Mouse (Mus musculus) retina, embryonic 14.5 days (tissue): ENCODE data around the gene Tmem102.

ENCODE experiments used
- DNase-seq: peaks from one replicate; pipeline ENCODE4 v3.0.0-alpha.2; 2015; ENCODE audit warnings: low spot score

Tmem102 gene

DNA sequence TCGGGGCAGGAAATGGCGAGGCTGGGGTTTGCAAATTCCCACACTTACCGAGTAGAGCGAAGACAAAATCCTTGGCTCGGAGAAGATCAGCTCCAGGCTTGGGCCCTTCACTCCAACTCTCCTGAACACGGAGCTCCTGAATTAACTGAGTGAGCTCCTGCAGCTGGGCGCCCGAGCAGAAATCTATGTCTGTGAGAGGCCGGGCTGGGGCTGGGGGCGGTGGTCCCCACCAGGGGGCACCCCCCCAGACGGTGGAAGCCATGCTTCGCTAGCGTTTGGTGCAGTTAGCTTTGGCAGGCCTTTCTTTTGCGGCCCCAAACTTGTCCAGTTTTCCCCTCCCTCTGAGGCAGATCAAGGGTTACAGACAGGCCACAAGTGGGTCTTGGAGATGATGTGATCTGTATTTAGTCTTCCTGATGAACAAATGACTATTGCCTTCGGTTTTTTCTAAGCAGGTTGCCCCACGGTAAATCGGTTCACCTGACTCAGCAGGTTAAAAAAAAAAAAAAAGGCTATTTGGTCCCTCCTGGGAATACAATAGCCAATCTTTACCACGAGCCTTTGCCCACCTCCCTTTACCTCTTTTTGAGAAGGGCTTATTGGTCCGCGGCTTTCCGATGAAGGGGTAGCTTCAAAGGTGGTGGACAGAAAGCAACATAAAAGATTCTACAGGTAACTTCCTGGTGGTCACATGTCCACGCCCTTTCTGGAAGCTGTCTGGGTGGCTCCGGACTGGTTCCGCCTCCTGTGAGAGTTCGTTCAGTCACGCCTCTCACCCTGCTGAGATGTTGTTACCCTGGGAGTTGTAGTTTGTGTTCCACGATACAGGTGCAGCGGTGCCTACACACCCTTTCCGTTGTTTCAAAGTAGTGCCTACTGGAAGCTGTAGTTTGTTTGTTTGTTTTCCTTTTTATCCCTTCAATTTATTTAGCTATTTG lies at the start of gene Tmem102:
Tmem102 (minus strand) TSS at position 653 of the 938 bp plus-strand sequence.
- no peak for DNase-seq

DNA sequence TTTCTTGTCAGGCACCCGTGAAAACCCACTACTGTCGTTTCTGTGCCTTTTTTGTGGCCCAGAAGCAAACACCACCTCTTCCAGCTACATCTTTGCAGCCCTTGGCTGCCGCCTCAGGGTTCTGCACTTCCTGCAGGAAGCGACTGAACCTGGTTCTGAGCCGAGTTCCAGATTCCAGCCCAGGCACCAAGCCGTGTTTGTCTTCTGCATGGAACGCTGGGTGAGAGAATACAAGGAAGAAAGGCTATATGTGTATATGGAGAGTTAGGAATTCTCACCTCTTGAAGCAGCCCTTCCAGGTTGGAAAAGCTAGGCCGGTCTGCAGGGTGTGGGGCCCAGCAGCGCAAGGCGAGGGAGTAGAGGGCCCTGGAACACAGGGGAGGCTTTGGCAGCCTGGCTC lies 49.3 kb upstream of the Tmem102 start:
- no peak for DNase-seq

DNA sequence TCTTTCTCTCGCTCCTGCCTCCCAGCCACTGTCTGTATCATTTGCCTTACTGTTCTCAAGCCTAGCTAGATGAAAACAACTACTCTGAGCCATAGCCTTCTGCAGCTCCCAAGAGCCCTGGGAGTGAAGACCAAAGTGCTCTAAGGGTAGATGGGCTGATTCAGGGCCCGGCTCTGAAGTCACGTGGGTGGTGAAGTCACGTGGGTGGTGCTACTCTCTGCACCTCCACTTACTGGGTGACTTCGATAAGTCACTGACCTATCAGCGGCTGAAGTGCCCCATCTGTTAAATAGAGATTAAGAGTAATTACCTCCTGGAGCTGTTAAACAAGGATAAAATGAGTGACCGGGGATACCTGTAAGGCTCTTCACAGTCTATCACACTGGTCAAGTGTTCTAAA lies 48.6 kb upstream of the Tmem102 start:
- DNase-seq, result no peak

DNA sequence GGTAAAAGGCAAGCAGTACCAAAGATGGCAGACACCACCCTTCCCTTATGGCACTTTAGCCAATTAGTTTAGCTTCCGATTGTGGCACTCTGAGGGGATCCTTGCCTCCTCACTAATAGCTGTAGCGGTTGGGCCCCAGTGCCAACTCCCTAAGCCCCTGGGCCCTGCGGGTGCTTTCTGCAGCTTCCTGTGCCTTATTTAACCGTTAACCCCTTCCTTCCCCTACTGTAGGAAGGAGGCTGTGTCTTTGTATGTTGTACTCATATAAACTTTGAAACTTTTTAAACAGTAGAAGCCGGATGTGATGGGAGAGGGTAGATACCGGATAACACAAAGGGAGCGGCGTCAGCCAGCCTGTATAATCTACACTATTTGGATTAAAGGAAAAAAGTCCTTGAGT lies 45.3 kb upstream of the Tmem102 start:
- DNase-seq, result no peak

DNA sequence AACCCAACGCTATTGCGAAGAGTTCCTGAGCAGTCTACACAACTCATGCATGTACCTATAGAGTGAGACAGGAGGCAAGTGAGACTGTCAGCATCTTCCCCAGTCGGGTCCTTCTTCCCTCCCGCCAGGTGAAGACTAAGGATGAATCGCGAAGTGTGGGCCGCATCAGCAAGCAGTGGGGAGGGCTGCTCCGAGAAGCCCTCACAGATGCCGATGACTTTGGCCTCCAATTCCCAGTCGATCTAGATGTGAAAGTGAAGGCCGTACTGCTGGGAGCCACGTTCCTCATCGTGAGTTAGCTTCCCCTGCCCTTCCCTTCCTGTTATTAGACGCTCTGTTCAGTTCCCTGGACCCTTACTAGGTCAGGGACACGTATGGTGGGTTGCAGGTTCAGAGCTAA lies 44.5 kb upstream of the Tmem102 start:
- DNase-seq, result no peak

DNA sequence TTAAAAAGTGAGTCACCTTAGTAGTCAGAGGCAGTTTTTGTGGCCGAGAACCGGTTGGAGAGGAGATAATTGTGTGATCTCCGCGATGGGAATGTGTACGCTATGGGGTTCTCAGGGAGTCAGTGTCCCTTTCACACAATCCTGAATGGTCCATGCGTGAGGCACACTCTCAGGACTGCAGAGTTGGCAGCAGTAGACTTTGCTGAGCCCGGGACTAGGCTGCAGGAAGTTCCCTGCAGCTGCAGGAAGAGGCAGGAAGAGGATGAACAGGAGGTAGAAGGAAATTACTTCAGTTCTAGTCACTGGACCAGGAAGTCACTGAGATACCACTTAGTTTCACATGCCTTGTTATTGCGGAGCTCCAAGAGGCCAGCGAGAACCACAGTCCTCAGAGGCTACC lies 43.7 kb upstream of the Tmem102 start:
- no peak for DNase-seq

DNA sequence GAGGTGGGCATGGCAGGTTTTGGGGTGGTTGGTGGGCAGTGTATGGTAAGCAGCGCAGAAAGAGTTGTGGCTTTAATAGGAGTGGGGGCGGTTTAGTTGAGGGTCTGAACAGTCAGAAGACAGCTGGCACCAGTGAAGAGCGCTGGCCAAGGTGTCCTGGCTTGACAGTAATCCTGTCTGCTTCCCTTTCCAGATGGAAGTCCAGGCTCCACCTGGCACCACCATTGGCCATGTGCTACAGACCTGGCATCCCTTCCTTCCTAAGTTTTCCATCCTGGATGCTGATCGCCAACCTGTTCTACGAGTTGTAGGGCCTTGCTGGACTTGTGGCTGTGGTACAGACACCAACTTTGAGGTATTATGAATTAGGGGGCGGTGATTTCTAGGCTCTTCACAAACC lies 42.6 kb upstream of the Tmem102 start:
- DNase-seq, result no peak

DNA sequence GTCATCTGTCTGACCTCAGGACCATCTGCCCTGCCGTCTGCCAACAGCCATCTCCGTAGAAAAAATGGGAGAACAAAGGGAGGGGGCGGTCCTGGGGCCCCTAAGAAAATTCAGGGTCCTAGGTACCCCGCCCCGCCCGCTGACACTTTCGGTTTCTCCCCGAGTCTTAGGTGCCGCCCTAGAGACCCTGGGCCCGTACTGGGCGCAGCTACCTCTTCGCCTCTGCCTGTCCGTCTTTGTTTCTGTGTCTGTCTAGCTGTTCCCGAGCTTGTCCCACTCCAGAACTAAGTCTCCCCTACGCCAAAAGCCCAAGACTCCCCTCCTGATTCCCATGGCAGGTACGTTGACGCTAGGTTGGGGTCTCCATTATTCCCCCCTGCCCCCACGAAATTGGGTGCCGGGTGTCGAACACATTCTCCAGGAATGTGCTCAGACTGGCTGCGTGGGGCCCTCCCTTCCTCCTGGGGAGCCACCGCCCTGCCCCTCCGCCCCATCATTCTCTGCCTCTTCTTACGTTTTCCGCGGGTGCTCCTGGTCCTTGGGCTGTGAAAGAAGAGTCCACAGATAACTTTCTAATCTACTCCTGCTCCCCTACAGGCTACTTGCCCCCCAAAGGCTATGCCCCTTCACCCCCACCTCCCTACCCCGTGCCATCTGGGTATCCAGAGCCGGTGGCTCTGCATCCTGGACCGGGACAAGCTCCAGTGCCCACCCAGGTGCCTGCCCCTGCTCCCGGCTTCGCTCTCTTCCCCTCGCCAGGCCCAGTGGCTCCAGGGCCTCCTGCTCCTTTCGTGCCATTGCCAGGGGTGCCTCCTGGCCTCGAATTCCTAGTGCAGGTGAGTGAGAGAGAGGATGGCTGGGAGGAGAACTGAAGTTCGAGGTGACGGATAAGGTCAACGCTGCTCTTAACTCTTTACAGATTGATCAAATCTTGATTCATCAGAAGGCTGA lies 41.6 kb upstream of the Tmem102 start:
- no peak for DNase-seq

DNA sequence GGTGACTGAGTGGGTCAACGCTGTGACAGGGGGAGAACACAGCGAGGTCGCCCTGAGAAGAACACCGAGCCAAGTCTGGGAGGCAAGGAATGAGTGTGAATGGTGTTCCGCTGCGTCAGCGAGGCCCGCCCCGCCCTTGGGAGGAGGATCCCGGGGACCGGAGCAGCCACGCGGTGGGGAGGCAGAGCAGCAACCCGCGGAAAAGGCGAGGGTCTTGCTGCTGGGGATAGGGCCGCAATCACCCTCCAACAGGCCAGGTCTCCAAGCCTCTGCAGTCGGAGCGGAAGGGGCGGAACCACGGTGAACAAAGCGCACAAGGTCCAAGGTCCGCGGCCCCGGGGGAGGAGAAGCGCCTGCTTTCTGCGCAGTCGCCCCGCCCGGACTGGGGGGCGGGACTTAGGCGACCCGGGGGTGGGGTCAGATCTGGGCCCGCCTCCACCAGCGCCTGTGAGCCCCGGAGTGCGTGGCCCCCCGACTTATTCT lies 40.8 kb upstream of the Tmem102 start, which contains the start of gene Plscr3:
Plscr3 (plus strand) TSS at position 179 of the 483 bp plus-strand sequence.
- DNase-seq, result peak; percentile 95

DNA sequence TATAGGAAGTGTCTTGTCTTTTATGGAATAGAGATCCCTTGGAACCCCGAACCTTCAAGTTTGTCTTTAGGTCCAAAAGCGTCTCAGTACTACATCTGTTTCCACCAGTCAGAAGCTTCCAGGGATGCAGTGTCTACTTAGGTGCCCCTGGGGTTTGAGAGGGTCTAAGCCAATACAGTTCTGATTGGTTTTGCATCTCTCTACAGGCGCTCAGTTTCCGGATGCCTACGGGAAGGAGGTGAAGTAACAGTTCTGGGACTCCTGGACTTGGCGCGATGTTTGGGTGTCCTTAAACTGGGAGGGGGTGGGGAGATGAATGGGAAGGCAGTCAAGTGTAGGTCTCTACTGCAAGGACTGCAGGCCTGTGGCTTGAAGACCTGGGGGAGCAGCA lies 33.3 kb upstream of the Tmem102 start:
- no peak for DNase-seq

DNA sequence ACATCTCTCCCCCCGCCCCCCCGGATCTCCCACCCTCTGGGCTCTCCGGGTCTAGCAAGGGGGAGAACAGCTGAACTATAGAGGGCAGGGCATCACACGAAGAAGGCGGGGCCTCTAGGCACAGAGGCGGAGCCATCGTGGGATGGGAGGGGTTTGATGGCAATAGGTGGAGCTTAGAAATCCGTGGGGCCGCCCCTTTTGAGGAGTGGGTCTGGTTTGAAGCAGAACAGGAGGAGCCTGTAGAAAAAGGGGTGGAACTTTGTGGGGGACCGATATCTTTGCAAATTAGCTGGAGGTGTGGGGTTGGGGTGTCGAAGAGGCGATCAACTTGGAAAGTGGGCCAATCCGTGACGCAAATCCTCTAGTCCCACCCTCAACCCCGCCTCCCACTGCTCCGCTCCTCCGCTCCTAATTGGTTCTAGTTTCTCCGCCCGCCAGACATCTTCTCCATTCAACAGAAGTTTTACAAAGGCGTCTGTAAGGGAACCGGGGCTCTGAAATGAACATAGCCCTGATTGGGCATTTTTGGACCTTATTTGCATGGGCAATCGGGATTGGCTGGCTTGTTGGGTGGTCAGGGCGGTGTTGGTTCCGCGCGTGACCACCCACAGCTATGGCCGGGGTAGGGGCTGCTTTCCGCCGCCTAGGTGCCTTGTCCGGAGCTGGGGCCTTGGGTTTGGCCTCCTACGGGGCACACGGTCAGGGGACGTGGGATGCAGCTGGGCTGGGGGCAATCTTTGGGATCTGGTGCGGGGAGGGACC lies 32.7 kb upstream of the Tmem102 start, which contains the start of gene Tmem256:
Tmem256 (plus strand) TSS at position 563 of the 762 bp plus-strand sequence.
- peak; percentile 98 for DNase-seq

DNA sequence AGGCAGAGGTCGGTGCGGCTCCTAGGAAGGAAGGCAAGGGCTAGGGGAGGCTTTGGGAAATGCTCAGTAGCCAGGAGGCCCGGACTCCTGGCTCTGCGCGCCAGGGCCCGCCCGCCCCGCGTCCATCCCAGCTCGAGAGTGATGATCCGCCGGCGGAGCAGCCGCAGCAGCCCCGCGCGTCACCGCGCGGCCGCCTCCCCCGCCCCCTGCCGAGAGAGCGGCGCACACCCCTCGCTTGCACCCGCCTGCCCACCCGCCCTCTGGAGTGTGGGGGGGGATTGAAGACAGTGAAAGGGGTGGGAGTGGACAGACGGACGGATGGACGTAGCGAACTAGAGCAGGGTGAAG lies 32.2 kb upstream of the Tmem102 start, which contains the start of gene Nlgn2:
Nlgn2 (minus strand) TSS at position 181 of the 348 bp plus-strand sequence.
- no peak for DNase-seq

DNA sequence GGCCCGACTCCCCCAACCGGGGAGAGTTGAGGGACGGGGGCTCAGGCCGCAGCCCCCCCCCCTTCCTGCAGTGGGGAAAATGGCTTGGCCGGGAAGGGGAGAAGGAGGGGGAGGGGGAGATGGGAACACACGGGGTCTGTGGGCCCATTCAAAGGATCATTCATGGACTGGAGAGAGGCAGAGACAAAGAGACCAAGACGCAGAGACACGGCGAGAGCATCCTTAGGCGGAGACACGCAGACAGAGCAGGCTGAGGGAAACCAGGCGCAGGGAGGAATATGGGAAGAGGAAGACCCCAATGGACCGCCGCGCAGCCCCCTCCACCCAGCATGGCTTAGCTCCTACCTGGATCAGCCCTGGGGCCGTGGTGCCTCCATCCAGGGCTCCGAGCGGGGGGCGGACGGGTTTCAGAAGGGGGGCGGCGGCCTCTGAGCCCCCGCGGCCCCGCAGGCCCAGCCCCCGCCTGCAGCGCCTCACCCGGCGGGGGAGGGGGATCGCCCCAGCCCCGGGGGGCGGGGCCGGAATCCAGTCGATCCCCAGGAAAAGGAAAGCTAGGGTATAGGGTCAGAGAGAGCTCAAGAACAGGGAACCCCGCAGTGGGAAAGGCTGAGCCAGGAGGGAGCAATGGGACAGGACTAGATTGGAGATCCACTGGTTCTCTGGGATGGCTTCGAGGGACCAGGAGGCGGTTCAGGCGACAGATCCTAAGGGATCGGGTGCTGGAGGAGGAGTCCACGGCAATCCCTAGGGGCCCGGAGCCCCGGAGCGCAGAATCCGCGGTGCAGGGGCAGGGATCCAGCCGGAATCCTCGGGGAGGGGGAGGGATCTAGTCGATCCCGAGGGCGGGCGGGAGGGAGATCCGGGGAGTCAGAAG lies 31.5 kb upstream of the Tmem102 start:
- DNase-seq, result peak; percentile 45

DNA sequence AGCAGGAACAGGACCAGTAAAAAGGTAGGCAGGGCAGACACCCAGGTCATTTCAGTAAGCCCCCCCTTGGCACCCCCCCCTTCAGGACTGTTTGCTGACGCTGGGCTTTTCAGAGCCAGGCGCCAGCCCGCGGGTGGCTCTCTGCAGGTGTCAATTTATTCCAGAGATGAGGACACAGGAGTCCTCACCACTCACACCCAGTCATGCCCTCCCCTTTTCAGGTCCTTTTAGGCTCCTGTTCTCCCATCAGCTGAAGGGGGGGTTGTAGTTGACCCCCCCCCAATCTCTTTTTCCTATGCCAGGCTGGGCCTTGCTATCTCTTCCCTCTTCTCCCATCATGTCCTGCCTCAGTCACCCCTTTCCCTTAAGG lies 30.5 kb upstream of the Tmem102 start:
- DNase-seq, result no peak

DNA sequence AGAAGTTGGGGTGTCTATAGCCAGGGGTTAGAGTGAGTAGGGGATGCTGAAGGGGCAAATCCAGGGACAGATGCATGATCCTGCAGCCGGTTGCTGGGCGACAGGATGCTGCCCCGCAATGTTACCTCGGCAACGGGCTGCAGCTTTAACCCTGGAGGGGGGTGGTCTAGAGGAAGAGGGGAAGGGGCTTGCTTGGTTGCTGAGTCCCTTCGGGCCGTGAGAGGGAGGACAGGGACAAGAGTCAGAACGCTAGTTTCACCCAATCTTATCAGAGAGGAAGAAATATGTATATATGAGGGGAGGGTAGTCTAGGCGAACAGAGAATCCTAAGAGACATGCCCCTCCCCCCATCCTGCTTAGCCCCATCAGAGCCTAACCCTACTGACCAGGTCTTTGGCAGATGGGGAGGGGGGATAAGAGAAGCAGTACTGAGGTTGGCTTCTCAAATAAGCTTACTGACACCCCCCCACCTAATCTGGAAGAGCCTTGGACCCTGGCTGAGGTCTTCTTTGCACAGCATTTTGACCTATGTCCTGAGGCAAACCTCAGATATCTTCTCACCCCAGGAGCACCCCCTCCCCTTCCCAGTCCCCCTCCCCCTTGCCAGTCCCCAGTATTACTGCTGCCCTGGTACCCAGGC lies 30.0 kb upstream of the Tmem102 start:
- DNase-seq, result peak; percentile 68

DNA sequence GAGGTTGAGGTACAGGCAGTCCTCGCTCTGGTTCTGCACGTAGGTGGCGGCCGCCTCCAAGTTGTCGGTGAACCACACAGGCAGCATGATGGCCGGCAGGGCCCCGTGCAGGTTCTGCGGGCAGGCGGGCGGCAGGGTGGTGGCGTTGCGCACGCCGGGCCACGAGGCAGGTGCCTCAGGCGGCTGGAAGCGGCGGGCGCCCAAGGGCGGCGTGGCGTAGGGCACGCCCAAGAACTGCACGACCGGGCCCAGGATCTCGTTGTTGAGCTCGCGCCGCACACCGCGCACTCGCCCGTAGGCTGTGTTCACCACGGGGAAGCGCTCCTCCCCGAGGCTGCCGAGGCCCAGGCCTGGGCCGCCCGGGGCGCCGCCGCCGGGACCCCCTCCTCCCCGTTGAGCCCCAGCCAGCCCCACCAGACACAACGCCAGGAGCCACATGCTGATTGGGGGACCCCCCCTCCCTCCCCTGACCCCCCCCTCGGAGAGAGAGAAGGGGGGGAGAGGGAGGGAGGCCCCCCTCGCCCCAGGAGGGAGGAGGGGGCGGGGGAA lies 28.7 kb upstream of the Tmem102 start:
- peak; percentile 40 for DNase-seq

DNA sequence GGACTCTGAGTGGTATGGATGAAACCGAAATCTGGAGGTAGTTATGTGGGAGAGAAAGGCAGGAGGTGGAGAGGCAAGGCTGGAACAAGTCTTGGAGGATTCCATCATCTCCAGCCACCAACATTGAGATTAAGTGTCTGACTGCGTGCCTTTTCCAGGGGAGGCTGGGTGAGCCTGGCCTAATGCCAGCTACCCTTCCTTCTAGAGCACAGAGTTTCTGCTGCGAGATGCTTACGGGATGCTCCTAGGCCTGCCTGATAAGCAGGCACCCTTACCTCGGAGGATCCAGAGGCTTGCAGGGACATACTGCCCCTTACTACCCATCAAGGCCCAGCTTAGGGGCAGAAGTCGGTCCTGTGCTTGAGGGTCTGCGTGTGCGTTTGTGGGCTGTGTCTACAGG lies 28.1 kb upstream of the Tmem102 start:
- no peak for DNase-seq

DNA sequence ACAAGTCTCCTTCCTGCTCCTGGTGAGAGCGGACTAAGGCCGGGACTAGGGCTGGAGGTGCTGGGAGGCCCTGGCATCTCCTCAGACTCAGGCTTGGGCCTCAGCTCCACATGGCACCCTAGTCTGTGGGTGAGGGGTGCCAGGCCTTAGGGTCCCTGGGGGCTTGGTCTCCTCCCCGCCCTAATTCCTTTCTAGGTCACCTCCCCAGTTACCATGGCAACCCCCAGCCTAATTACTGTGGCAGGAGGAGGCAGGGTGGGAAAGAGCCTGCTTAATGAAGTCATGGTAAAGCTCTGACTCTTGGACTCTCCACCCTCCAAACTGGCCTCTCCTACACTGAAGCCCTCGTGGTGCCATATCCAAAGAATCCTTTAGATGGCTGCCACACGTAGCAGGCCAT lies 23.4 kb upstream of the Tmem102 start:
- peak; percentile 70 for DNase-seq

DNA sequence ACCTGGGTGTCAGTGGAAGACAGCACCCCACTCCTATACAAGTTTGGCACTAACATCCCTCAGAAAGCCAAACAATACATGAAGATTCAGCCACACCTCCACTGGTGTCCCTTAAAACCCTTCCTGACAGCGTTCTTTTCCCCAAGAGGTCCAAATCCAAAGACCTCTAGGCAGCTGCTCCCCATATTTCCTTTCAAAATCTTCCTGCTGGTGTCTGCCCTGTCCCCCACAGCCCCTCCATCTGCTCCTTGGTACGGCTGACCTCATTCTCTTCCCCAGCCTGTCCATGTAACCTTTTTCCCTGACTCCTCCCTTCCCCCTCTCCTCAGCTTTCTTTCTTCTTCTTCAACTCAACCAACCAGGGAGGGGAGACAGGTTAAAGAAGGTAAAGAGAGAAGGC lies 18.0 kb upstream of the Tmem102 start:
- no peak for DNase-seq

DNA sequence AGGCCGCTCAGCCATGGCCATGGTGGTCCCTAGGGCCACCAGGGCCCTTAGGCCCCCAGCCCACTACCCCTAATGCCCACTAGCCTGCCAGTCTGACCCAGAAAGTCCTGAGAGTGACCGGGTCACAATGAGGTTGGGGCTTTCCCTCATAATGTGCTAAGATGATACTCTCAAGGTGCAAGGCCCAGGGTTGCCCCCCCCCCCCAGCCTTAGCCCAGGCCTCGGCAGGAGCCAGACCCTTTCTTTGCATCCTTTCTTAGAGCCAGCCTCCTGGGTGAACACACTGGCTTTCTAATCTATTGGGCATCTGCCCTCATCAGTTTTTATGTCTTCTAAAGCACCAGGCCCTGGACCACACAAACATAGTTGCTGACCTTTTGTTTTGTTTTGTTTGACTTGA lies 16.7 kb upstream of the Tmem102 start, which contains the start of gene Spem1:
Spem1 (minus strand) TSS at position 101 of the 400 bp plus-strand sequence.
- no peak for DNase-seq
